Mouse (Mus musculus): Measurements from ENCODE around the gene Zcwpw1.

Zcwpw1 gene

GRCm38 (mm10) chr5:137756106-137756505 is 31.5 kb upstream of the Zcwpw1 start:
- DNase-seq: no peak

GRCm38 (mm10) chr5:137756882-137757661 is 30.5 kb upstream of the Zcwpw1 start:
- DNase-seq: peak; percentile 90

GRCm38 (mm10) chr5:137757887-137758286 is 29.7 kb upstream of the Zcwpw1 start:
- DNase-seq: peak; percentile 77

GRCm38 (mm10) chr5:137758921-137759534 is 28.6 kb upstream of the Zcwpw1 start:
- no peak for DNase-seq

- DNase-seq: peak; percentile 84
Observed at GRCm38 (mm10) chr5:137759971-137760412, 27.6 kb upstream of the Zcwpw1 start.

- DNase-seq: no peak
Observed at GRCm38 (mm10) chr5:137764609-137765340, 22.8 kb upstream of the Zcwpw1 start.

GRCm38 (mm10) chr5:137766270-137766669 is 21.3 kb upstream of the Zcwpw1 start:
- no peak for DNase-seq

- no peak for DNase-seq
Observed at GRCm38 (mm10) chr5:137768475-137768874, 19.1 kb upstream of the Zcwpw1 start.

- DNase-seq: no peak
Observed at GRCm38 (mm10) chr5:137770709-137771108, 16.9 kb upstream of the Zcwpw1 start.

GRCm38 (mm10) chr5:137772755-137773154 is 14.8 kb upstream of the Zcwpw1 start:
- DNase-seq: no peak

- DNase-seq: no peak
Observed at GRCm38 (mm10) chr5:137775587-137776290, 11.9 kb upstream of the Zcwpw1 start.

- DNase-seq: no peak
Observed at GRCm38 (mm10) chr5:137776408-137776918, 11.1 kb upstream of the Zcwpw1 start.

GRCm38 (mm10) chr5:137777267-137777845 is 10.2 kb upstream of the Zcwpw1 start:
- DNase-seq: no peak

- peak; percentile 96 for DNase-seq
Observed at GRCm38 (mm10) chr5:137778635-137779034, 9.0 kb upstream of the Zcwpw1 start, which contains the start of gene Ppp1r35. Ppp1r35 (plus strand) TSS chr5:137778849.

GRCm38 (mm10) chr5:137779053-137779933 is 8.3 kb upstream of the Zcwpw1 start:
- no peak for DNase-seq

GRCm38 (mm10) chr5:137781661-137782060 is 5.9 kb upstream of the Zcwpw1 start:
- DNase-seq: no peak

GRCm38 (mm10) chr5:137782776-137783522 is 4.6 kb upstream of the Zcwpw1 start:
- no peak for DNase-seq

GRCm38 (mm10) chr5:137783901-137784540 is 3.6 kb upstream of the Zcwpw1 start:
- no peak for DNase-seq

- DNase-seq: no peak
Observed at GRCm38 (mm10) chr5:137784546-137784945, 3.1 kb upstream of the Zcwpw1 start.

All from right cerebral cortex, postnatal 4 days (tissue).